Mouse (Mus musculus) MEL (cell line): ENCODE results near the gene Prkcb. TPM values are rescaled to one million over a fixed set of nuclear protein-coding genes. Genes with fewer than 3 reads are reported as not detected.

ENCODE experiments used
- DNase-seq: peaks from one replicate; pipeline ENCODE4 v3.0.0; 2011; ENCODE audit warnings: low read depth, low spot score
- H3K27ac ChIP-seq: 2 replicates; pipeline ENCODE4 v1.5.1; 2012; ENCODE audit warnings: low read depth, mild to moderate bottlenecking, control low read depth, low read length, moderate library complexity; ENCODE audit not compliant: control insufficient read depth
- H3K27me3 ChIP-seq, 2 experiments: fragments of 150-350 bp in 1 of 2; sonication (generic) in 1 of 2; 2 replicates each; pipeline ENCODE4 v1.6.1; 2012; ENCODE audit warnings: low read length in 2 of 2, mild to moderate bottlenecking in 2 of 2, improper control_type of control experiment in 1 of 2, moderate library complexity in 1 of 2; ENCODE audit not compliant: insufficient read depth in 2 of 2, control insufficient read depth in 1 of 2
- H3K36me3 ChIP-seq, 2 experiments: 2 replicates each; pipeline ENCODE4 v1.6.1; 2012 to 2014; ENCODE audit warnings: low read length in 2 of 2, improper control_type of control experiment in 1 of 2, inconsistent platforms in 1 of 2, mild to moderate bottlenecking in 1 of 2; ENCODE audit not compliant: insufficient read depth in 2 of 2, control insufficient read depth in 1 of 2
- H3K4me1 ChIP-seq, 2 experiments: fragments of 150-350 bp in 1 of 2; sonication (generic) in 1 of 2; 2 replicates each; pipeline ENCODE4 v1.6.1; 2012; ENCODE audit warnings: low read length in 2 of 2, improper control_type of control experiment in 1 of 2, mild to moderate bottlenecking in 1 of 2; ENCODE audit not compliant: insufficient read depth in 2 of 2, control insufficient read depth in 1 of 2
- H3K4me3 ChIP-seq, 2 experiments: fragments of 150-350 bp in 1 of 2; sonication (generic) in 1 of 2; 2 replicates each; pipeline ENCODE4 v1.5.1; 2012; ENCODE audit warnings: low read depth in 2 of 2, low read length in 2 of 2, mild to moderate bottlenecking in 2 of 2, moderate library complexity in 2 of 2, control low read depth in 1 of 2, improper control_type of control experiment in 1 of 2; ENCODE audit not compliant: control insufficient read depth in 1 of 2, insufficient read depth in 1 of 2
- H3K79me2 ChIP-seq: 2 replicates; pipeline ENCODE4 v1.6.1; 2012; ENCODE audit warnings: mild to moderate bottlenecking, low read length, moderate library complexity; ENCODE audit not compliant: control insufficient read depth, poor library complexity, insufficient read depth
- H3K9ac ChIP-seq: 2 replicates; pipeline ENCODE4 v1.6.1; 2012; ENCODE audit warnings: low read depth, mild to moderate bottlenecking, control low read depth, low read length, moderate library complexity; ENCODE audit not compliant: control insufficient read depth, poor library complexity, severe bottlenecking
- H3K9me3 ChIP-seq: fragments of 150-350 bp; sonication (generic); replicated peaks from 2 replicates; pipeline ENCODE4 v1.6.1; 2012; ENCODE audit warnings: mild to moderate bottlenecking, low read length, improper control_type of control experiment, moderate library complexity; ENCODE audit not compliant: insufficient read depth
- CHD2 ChIP-seq: IDR thresholded peaks from 2 replicates; pipeline ENCODE4 v1.6.1; 2011; ENCODE audit warnings: low read length, improper control_type of control experiment
- CTCF ChIP-seq, 3 experiments: IDR thresholded peaks in 2 of 3; conservative IDR thresholded peaks in 1 of 3; 2 replicates each; pipeline ENCODE4 v1.5.1; 2011 to 2012; ENCODE audit warnings: low read length in 3 of 3, low read depth in 2 of 3, mild to moderate bottlenecking in 2 of 3, improper control_type of control experiment in 1 of 3, inconsistent platforms in 1 of 3, mixed read lengths in 1 of 3, moderate library complexity in 1 of 3; ENCODE audit not compliant: control insufficient read depth in 1 of 3, insufficient read depth in 1 of 3, poor library complexity in 1 of 3, severe bottlenecking in 1 of 3
- ELF1 ChIP-seq: IDR thresholded peaks from 2 replicates; pipeline ENCODE4 v1.6.1; 2014; ENCODE audit warnings: low read depth, mild to moderate bottlenecking, inconsistent platforms, low read length, improper control_type of control experiment, moderate library complexity
- EP300 ChIP-seq, 2 experiments: IDR thresholded peaks; 2 replicates each; pipeline ENCODE4 v1.6.1; 2011; ENCODE audit warnings: improper control_type of control experiment in 2 of 2, low read length in 2 of 2, low read depth in 1 of 2, mild to moderate bottlenecking in 1 of 2
- MAX ChIP-seq: IDR thresholded peaks from 2 replicates; pipeline ENCODE4 v1.6.1; 2011; ENCODE audit warnings: low read length, improper control_type of control experiment
- MYC ChIP-seq: IDR thresholded peaks from 2 replicates; pipeline ENCODE4 v1.6.1; 2011; ENCODE audit warnings: low read depth, mild to moderate bottlenecking, low read length, improper control_type of control experiment, moderate library complexity
- NRF1 ChIP-seq: IDR thresholded peaks from 2 replicates; pipeline ENCODE4 v1.6.1; 2014; ENCODE audit warnings: low read depth, mild to moderate bottlenecking, inconsistent platforms, low read length, improper control_type of control experiment, moderate library complexity; ENCODE audit not compliant: poor library complexity, insufficient read depth, severe bottlenecking
- POLR2A ChIP-seq, 2 experiments: IDR thresholded peaks; 2 replicates each; pipeline ENCODE4 v1.6.1; 2011 to 2012; ENCODE audit warnings: low read length in 2 of 2, mild to moderate bottlenecking in 2 of 2, control low read depth in 1 of 2, improper control_type of control experiment in 1 of 2, low read depth in 1 of 2, moderate library complexity in 1 of 2; ENCODE audit not compliant: control insufficient read depth in 1 of 2, insufficient read depth in 1 of 2, poor library complexity in 1 of 2
- POLR2AphosphoS2 ChIP-seq: IDR thresholded peaks from 2 replicates; pipeline ENCODE4 v1.6.1; 2011; ENCODE audit warnings: low read length, improper control_type of control experiment
- POLR2AphosphoS5 ChIP-seq: IDR thresholded peaks from 2 replicates; pipeline ENCODE4 v1.6.1; 2012; ENCODE audit warnings: low read depth, borderline replicate concordance, mild to moderate bottlenecking, inconsistent platforms, low read length, moderate library complexity, mixed read lengths
- RCOR1 ChIP-seq: IDR thresholded peaks from 2 replicates; pipeline ENCODE4 v1.6.1; 2012; ENCODE audit warnings: low read depth, mild to moderate bottlenecking, inconsistent platforms, low read length, improper control_type of control experiment
- TAL1 ChIP-seq: IDR thresholded peaks from 2 replicates; pipeline ENCODE4 v1.6.1; 2012; ENCODE audit warnings: mild to moderate bottlenecking, inconsistent platforms, low read length, moderate library complexity, mixed read lengths
- TBP ChIP-seq: IDR thresholded peaks from 2 replicates; pipeline ENCODE4 v1.8.0; 2011; ENCODE audit warnings: low read depth, low read length, improper control_type of control experiment
- TCF12 ChIP-seq: IDR thresholded peaks from 2 replicates; pipeline ENCODE4 v1.6.1; 2014; ENCODE audit warnings: low read depth, mild to moderate bottlenecking, inconsistent platforms, low read length, improper control_type of control experiment, moderate library complexity
- USF1 ChIP-seq: IDR thresholded peaks from 2 replicates; pipeline ENCODE4 v1.6.1; 2014; ENCODE audit warnings: low read depth, mild to moderate bottlenecking, inconsistent platforms, low read length, improper control_type of control experiment, moderate library complexity
- ZKSCAN1 ChIP-seq: IDR thresholded peaks from 2 replicates; pipeline ENCODE4 v1.6.1; 2012; ENCODE audit warnings: low read depth, mild to moderate bottlenecking, inconsistent platforms, low read length, improper control_type of control experiment, moderate library complexity
- ZMIZ1 ChIP-seq: IDR thresholded peaks from 2 replicates; pipeline ENCODE4 v1.6.1; 2012; ENCODE audit warnings: low read depth, mild to moderate bottlenecking, inconsistent platforms, low read length, improper control_type of control experiment, moderate library complexity
- ZNF384 ChIP-seq: IDR thresholded peaks from 2 replicates; pipeline ENCODE4 v1.6.1; 2012; ENCODE audit warnings: low read depth, mild to moderate bottlenecking, inconsistent platforms, low read length, improper control_type of control experiment
- polyA plus RNA-seq, 2 experiments: library from polyadenylated mRNA; stranded (reverse) in 1 of 2; unstranded in 1 of 2; fragments of >175 nt in 1 of 2; fragments of >200 nt in 1 of 2; gene quantifications; 2 replicates each; pipeline versions ENCODE4 v1.2.1 to v1.2.4; 2012; ENCODE audit warnings: low replicate concordance in 2 of 2, low read depth in 1 of 2; ENCODE audit not compliant: insufficient read length in 2 of 2, insufficient read depth in 1 of 2, missing spikeins in 1 of 2
- total RNA-seq: library from RNA; depleted of rRNA; stranded (reverse); fragments of 300-350 nt; gene quantifications from 2 replicates; pipeline ENCODE4 v1.2.3, GENCODE M21; 2012

Prkcb gene
- total and polyA plus RNA-seq, 3 experiments, result not detected

GRCm38 (mm10) chr7:122597313-122597712 lies 308.8 kb downstream of the Prkcb start:
- H3K27me3 ChIP-seq, result no peaks in the 10 kb centered on the region; a peak in 1 of 4 replicates
- H3K27ac ChIP-seq, result no peak overlapping the region
- TF ChIP-seq MAX (no peak), EP300 (IDR thresholded peaks at IDR 0.05; ENCODE audit: low read depth in 1 of 2, low read length in 2 of 2) (no peak), CHD2 (no peak), POLR2AphosphoS5 (no peak), TCF12 (no peak), ZKSCAN1 (no peak), RCOR1 (no peak), ZNF384 (no peak), POLR2A (IDR thresholded peaks at IDR 0.05; ENCODE audit: control insufficient read depth in 1 of 2, insufficient read depth in 1 of 2, low read depth in 1 of 2, low read length in 2 of 2, poor library complexity in 1 of 2) (no peak), TBP (no peak), USF1 (no peak)
- H3K79me2 ChIP-seq, result no peaks in the 10 kb centered on the region
- DNase-seq, result no peak
- no peak overlapping the region for H3K9ac ChIP-seq
- H3K4me3 ChIP-seq, result no peak overlapping the region
- H3K36me3 ChIP-seq, result no peaks in the 10 kb centered on the region
- H3K4me1 ChIP-seq, result no peaks in the 10 kb centered on the region
- H3K9me3 ChIP-seq, result no peaks in the 10 kb centered on the region

- Histone ChIP-seq H3K79me2 (no peaks in the 10 kb centered on the region), H3K27me3 (no peaks in the 10 kb centered on the region), H3K4me3 (no peak overlapping the region), H3K27ac (no peak overlapping the region), H3K4me1 (no peaks in the 10 kb centered on the region), H3K36me3 (no peaks in the 10 kb centered on the region), H3K9me3 (no peaks in the 10 kb centered on the region), H3K9ac (no peak overlapping the region)
- DNase-seq, result no peak
- TF ChIP-seq TBP (no peak), TAL1 (no peak), NRF1 (no peak), POLR2AphosphoS2 (no peak), CTCF (IDR thresholded peaks at IDR 0.05 in 2 of 3, conservative IDR thresholded peaks at IDR 0.05 in 1 of 3; ENCODE audit: control insufficient read depth in 1 of 3, insufficient read depth in 1 of 3, low read depth in 2 of 3, low read length in 3 of 3, poor library complexity in 1 of 3, severe bottlenecking in 1 of 3) (no peak), USF1 (no peak), MYC (no peak), ELF1 (no peak), ZMIZ1 (no peak), CHD2 (no peak)
Observed at GRCm38 (mm10) chr7:122600856-122601255, 312.3 kb downstream of the Prkcb start.
